Mouse (Mus musculus): ENCODE measurements at regions not wholly inside any gene's neighbourhood (a gene's known extent, or its start where the extent isn't known, plus 50 kb on each side); places are given as distances from the start of the nearest gene placed in this dataset.

DNA sequence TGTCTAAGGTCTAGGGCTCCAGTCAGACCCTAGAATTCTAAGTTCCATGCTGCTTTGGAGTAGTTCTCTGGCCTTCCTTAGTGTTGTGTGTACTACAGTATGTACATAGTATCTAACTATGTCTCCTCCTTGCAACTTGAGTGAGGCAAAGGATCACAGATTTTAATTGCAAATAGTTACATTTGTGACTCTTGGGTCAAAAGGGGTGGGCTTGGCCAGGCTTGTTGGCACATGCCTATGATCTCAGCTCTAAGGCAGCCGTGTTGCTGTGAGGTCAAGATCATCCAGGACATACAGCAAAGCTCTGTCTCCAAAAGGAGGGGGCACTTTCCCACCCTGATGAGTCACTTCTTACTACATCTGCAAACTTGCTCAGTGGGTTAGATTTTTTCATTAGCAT is 89.8 kb upstream of the Cpm start:
- no peak for ATAC-seq (ENCODE audit: insufficient number of reproducible peaks, insufficient read depth, low FRiP score, low read depth)
- no peak overlapping the region for H3K4me3 ChIP-seq (ENCODE audit: control insufficient read depth in 1 of 2, insufficient read depth in 1 of 2, low read depth in 1 of 2, low read length in 2 of 2)
- H3K36me3 ChIP-seq (ENCODE audit: control insufficient read depth, insufficient read depth, low read length): no peaks in the 10 kb centered on the region
- H3K9me3 ChIP-seq (ENCODE audit: control insufficient read depth, low read length): no peaks in the 10 kb centered on the region; the same call in 1 of the 2 replicates
- no peaks in the 10 kb centered on the region for H3K4me1 ChIP-seq (ENCODE audit: control insufficient read depth in 2 of 2, insufficient read depth in 2 of 2, low read length in 2 of 2)
- H3K4me2 ChIP-seq (ENCODE audit: low read length): no peak overlapping the region
- no peak overlapping the region for H3K9ac ChIP-seq (ENCODE audit: low read length)
- H3K27me3 ChIP-seq (ENCODE audit: control insufficient read depth, insufficient read depth, low read length): no peaks in the 10 kb centered on the region
- 40% methylated on average over 1 of the region's 1 CpGs for WGBS
- no peak overlapping the region for H3K27ac ChIP-seq (replicated peaks in 1 of 2; ENCODE audit: control insufficient read depth in 1 of 2, insufficient read depth in 1 of 2, low read depth in 2 of 2, low read length in 2 of 2)

DNA sequence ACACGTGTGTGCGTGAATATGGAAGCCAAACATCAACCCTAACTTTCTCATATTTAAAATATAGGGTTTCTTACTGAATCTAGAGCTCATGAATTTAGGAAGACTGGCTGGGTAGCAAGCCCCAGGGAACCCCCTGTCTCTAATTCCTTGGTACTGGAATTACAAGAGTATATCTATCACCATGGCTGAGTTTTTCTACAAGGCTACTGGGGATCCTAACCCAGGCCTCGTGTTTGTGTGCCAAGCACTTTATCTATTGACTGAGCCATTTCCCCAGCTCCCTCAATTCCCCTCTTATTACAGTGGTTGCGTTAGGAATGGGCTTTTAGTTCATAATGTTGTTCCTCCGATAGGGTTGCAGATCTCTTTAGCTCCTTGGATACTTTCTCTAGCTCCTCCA is 90.6 kb upstream of the Cpm start:
- Histone ChIP-seq H3K27ac (replicated peaks in 1 of 2; ENCODE audit: control insufficient read depth in 1 of 2, insufficient read depth in 1 of 2, low read depth in 2 of 2, low read length in 2 of 2) (no peak overlapping the region), H3K4me3 (ENCODE audit: control insufficient read depth in 1 of 2, insufficient read depth in 1 of 2, low read depth in 1 of 2, low read length in 2 of 2) (no peak overlapping the region), H3K9ac (ENCODE audit: low read length) (no peak overlapping the region), H3K27me3 (ENCODE audit: control insufficient read depth, insufficient read depth, low read length) (no peaks in the 10 kb centered on the region), H3K9me3 (ENCODE audit: control insufficient read depth, low read length) (no peaks in the 10 kb centered on the region; the same call in 1 of the 2 replicates), H3K36me3 (ENCODE audit: control insufficient read depth, insufficient read depth, low read length) (no peaks in the 10 kb centered on the region), H3K4me1 (ENCODE audit: control insufficient read depth in 2 of 2, insufficient read depth in 2 of 2, low read length in 2 of 2) (no peaks in the 10 kb centered on the region), H3K4me2 (ENCODE audit: low read length) (no peak overlapping the region)
- WGBS: 88% methylated on average over 5 of the region's 5 CpGs
- ATAC-seq (ENCODE audit: insufficient number of reproducible peaks, insufficient read depth, low FRiP score, low read depth): no peak

DNA sequence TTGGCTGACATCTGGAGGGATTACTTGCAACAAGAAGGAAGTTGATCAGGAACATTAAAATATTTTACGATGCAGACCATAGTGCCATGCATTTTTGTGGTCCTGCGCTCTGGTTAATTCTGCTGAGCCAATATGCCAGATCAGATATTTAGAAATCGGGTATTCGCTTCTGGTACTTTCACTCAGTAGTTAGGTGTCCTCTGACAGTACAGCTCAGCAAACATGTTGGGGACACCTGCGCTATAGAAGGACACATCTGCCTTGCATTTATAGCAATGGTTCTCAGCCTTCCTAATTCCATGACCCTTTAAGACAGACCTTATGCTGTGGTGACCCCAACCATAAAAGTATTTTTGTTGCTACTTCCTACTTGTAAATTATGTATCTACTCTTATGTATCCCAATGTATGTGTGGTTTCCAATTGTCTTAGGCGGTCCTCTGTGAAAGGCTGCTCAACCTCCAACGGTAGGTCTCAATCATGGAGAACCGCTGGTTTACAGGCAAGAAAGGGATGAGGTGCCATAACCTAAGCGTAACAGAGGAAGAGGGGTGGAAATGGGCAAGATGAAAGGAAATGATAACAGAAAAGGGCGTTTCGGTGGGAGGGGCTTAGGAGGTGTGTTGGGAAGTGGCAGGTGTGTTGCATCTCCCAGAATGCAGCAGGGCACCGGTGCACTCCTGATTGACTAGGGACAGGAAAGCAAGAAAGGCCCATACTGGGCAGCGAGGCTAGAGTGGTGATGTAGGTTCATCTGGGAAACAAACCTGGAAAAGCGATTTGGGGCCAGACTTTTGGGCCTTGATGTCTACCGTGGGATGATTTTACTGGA is 92.3 kb upstream of the Cpm start:
- ATAC-seq (ENCODE audit: insufficient number of reproducible peaks, insufficient read depth, low FRiP score, low read depth): no peak

DNA sequence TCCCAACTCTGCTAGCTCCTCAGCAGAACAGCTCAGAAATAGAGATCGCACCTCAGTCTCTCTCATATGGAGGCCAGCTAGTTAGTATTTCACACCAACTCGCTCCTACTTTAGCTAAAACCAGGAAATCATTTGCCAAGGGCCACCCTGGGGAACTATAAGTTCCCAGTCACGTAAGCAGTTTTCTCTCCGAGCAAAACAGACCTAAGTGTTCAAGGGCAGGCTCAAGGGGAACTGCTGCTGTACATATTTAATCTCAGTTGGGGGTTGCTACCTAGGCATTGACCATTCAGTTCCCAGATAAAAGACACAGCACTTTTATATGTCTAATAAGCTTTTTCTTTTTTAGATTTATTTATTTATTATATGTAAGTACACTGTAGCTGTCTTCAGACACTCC is 93.5 kb upstream of the Cpm start:
- 81% methylated on average over 4 of the region's 4 CpGs for WGBS
- no peak overlapping the region for H3K4me2 ChIP-seq (ENCODE audit: low read length)
- H3K27ac ChIP-seq (replicated peaks in 1 of 2; ENCODE audit: control insufficient read depth in 1 of 2, insufficient read depth in 1 of 2, low read depth in 2 of 2, low read length in 2 of 2): no peak overlapping the region
- ATAC-seq (ENCODE audit: insufficient number of reproducible peaks, insufficient read depth, low FRiP score, low read depth): no peak
- H3K4me1 ChIP-seq (ENCODE audit: control insufficient read depth in 2 of 2, insufficient read depth in 2 of 2, low read length in 2 of 2): no peaks in the 10 kb centered on the region
- H3K27me3 ChIP-seq (ENCODE audit: control insufficient read depth, insufficient read depth, low read length): no peaks in the 10 kb centered on the region
- H3K4me3 ChIP-seq (ENCODE audit: control insufficient read depth in 1 of 2, insufficient read depth in 1 of 2, low read depth in 1 of 2, low read length in 2 of 2): no peak overlapping the region
- no peaks in the 10 kb centered on the region; the same call in 1 of the 2 replicates for H3K9me3 ChIP-seq (ENCODE audit: control insufficient read depth, low read length)
- no peak overlapping the region for H3K9ac ChIP-seq (ENCODE audit: low read length)
- no peaks in the 10 kb centered on the region for H3K36me3 ChIP-seq (ENCODE audit: control insufficient read depth, insufficient read depth, low read length)

More for the DNA sequence above, 92.3 kb upstream of the Cpm start:
- Histone ChIP-seq H3K4me3 (ENCODE audit: control insufficient read depth in 1 of 2, insufficient read depth in 1 of 2, low read depth in 1 of 2, low read length in 2 of 2) (no peak overlapping the region), H3K9ac (ENCODE audit: low read length) (no peak overlapping the region), H3K9me3 (ENCODE audit: control insufficient read depth, low read length) (no peaks in the 10 kb centered on the region; the same call in 1 of the 2 replicates), H3K4me2 (ENCODE audit: low read length) (no peak overlapping the region), H3K36me3 (ENCODE audit: control insufficient read depth, insufficient read depth, low read length) (no peaks in the 10 kb centered on the region), H3K27ac (replicated peaks in 1 of 2; ENCODE audit: control insufficient read depth in 1 of 2, insufficient read depth in 1 of 2, low read depth in 2 of 2, low read length in 2 of 2) (no peak overlapping the region), H3K4me1 (ENCODE audit: control insufficient read depth in 2 of 2, insufficient read depth in 2 of 2, low read length in 2 of 2) (no peaks in the 10 kb centered on the region), H3K27me3 (ENCODE audit: control insufficient read depth, insufficient read depth, low read length) (no peaks in the 10 kb centered on the region)
- 92% methylated on average over 15 of the region's 15 CpGs for WGBS

DNA sequence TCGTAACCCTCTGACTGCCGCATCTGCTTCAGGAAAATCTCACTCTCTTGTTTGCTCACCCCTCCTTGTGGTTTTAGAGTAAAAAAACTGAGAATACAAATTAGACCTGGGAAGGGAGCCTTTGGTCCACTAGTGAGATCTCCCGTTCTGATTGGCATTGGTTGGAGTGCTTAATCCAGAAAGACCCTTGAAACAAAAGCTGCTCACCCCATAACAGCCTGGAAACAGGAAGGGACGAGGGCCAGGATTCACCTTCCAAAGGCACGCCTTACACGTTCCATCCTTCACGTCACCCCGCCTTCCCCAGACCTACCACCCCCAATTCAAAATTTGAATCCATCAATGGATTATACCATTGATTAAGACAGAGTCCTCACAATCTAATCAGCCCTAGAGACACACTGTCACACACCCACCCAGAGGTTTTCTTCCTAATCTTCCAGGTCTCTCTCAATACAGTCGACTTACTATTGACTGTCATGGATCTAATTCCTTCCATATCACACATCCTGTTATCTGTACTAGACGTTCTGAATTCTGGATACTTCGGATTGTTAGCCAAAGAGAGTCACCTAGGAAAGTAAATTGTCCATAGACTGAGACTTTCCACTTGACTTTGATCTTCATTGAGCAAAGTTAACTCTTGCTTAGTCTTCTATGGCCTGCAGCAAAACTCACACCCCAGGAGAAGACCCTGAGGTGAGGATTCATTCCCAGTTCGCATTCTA is 94.1 kb upstream of the Cpm start:
- no peak overlapping the region for H3K9ac ChIP-seq (ENCODE audit: low read length)
- H3K4me3 ChIP-seq (ENCODE audit: control insufficient read depth in 1 of 2, insufficient read depth in 1 of 2, low read depth in 1 of 2, low read length in 2 of 2): no peak overlapping the region
- H3K36me3 ChIP-seq (ENCODE audit: control insufficient read depth, insufficient read depth, low read length): no peaks in the 10 kb centered on the region
- no peak for ATAC-seq (ENCODE audit: insufficient number of reproducible peaks, insufficient read depth, low FRiP score, low read depth)
- 79% methylated on average over 12 of the region's 12 CpGs for WGBS
- H3K27me3 ChIP-seq (ENCODE audit: control insufficient read depth, insufficient read depth, low read length): no peaks in the 10 kb centered on the region
- H3K4me1 ChIP-seq (ENCODE audit: control insufficient read depth in 2 of 2, insufficient read depth in 2 of 2, low read length in 2 of 2): no peaks in the 10 kb centered on the region
- no peak overlapping the region for H3K27ac ChIP-seq (replicated peaks in 1 of 2; ENCODE audit: control insufficient read depth in 1 of 2, insufficient read depth in 1 of 2, low read depth in 2 of 2, low read length in 2 of 2)
- H3K4me2 ChIP-seq (ENCODE audit: low read length): no peak overlapping the region
- no peaks in the 10 kb centered on the region; the same call in 1 of the 2 replicates for H3K9me3 ChIP-seq (ENCODE audit: control insufficient read depth, low read length)

DNA sequence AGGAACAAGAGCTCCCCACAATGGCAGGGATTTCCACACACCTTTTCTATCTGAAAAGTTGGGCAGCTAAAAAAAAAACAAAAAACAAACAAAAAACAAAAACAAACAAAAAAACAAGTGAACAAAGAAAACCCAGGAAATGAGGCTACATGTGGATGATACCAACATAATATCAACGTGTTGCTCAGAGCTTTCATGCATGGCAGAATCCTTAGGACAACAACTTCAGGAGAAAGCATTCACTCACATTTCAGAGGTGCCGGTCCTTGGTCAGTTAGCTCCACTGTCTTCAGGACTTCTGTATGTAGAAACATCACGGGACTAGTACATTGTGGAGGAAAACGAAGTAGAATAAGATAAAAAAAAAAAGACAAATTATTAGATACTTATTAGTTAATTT is 94.8 kb upstream of the Cpm start:
- no peak overlapping the region for H3K4me3 ChIP-seq (ENCODE audit: control insufficient read depth in 1 of 2, insufficient read depth in 1 of 2, low read depth in 1 of 2, low read length in 2 of 2)
- no peaks in the 10 kb centered on the region for H3K36me3 ChIP-seq (ENCODE audit: control insufficient read depth, insufficient read depth, low read length)
- no peak overlapping the region for H3K4me2 ChIP-seq (ENCODE audit: low read length)
- no peaks in the 10 kb centered on the region; the same call in 1 of the 2 replicates for H3K9me3 ChIP-seq (ENCODE audit: control insufficient read depth, low read length)
- WGBS: 83% methylated on average over 4 of the region's 4 CpGs
- H3K27ac ChIP-seq (replicated peaks in 1 of 2; ENCODE audit: control insufficient read depth in 1 of 2, insufficient read depth in 1 of 2, low read depth in 2 of 2, low read length in 2 of 2): no peak overlapping the region
- no peak overlapping the region for H3K9ac ChIP-seq (ENCODE audit: low read length)
- no peaks in the 10 kb centered on the region for H3K27me3 ChIP-seq (ENCODE audit: control insufficient read depth, insufficient read depth, low read length)
- no peak for ATAC-seq (ENCODE audit: insufficient number of reproducible peaks, insufficient read depth, low FRiP score, low read depth)
- H3K4me1 ChIP-seq (ENCODE audit: control insufficient read depth in 2 of 2, insufficient read depth in 2 of 2, low read length in 2 of 2): no peaks in the 10 kb centered on the region

DNA sequence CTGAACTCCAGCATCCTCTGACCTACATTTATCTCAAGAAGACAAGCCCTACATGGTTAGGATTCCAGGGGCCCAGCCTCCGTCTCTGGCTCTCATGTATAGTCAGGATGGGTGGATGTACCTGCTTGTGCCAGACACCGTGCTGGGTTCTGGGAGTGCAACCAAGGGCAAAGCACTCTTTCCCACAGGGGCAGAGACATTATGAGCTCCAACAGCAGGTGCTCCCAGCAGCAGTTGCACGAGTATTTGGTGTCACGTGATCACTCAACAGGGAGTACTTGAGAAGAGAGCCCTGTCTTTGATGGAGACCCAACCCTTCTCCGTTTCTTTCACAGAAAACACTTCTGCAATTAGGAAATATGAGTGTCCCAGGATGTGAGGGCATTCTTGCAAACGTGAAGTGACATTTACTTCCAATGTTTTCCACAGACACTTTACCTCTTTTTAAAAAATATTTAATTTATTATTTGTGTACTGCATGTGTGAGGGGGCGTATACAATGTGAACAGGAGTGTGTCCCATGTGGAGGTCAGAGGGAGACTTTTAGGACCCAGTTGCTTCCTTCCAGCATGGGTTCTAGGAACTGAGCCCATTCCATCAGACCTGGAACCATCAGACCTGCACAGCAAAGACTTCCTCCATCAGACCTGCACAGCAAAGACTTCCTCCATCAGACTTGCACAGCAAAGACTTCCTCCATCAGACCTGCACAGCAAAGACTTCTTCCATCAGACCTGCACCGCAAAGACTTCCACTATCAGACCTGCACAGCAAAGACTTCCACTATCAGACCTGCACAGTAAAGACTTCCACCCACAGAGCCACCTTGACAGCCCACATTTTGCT is 95.5 kb upstream of the Cpm start:
- ATAC-seq (ENCODE audit: insufficient number of reproducible peaks, insufficient read depth, low FRiP score, low read depth): no peak
- no peaks in the 10 kb centered on the region for H3K36me3 ChIP-seq (ENCODE audit: control insufficient read depth, insufficient read depth, low read length)
- no peaks in the 10 kb centered on the region for H3K4me1 ChIP-seq (ENCODE audit: control insufficient read depth in 2 of 2, insufficient read depth in 2 of 2, low read length in 2 of 2)
- H3K9me3 ChIP-seq (ENCODE audit: control insufficient read depth, low read length): no peaks in the 10 kb centered on the region; the same call in 1 of the 2 replicates
- H3K4me3 ChIP-seq (ENCODE audit: control insufficient read depth in 1 of 2, insufficient read depth in 1 of 2, low read depth in 1 of 2, low read length in 2 of 2): no peak overlapping the region
- no peak overlapping the region for H3K9ac ChIP-seq (ENCODE audit: low read length)
- no peak overlapping the region for H3K27ac ChIP-seq (replicated peaks in 1 of 2; ENCODE audit: control insufficient read depth in 1 of 2, insufficient read depth in 1 of 2, low read depth in 2 of 2, low read length in 2 of 2)
- H3K27me3 ChIP-seq (ENCODE audit: control insufficient read depth, insufficient read depth, low read length): no peaks in the 10 kb centered on the region
- WGBS: 79% methylated on average over 8 of the region's 8 CpGs
- no peak overlapping the region for H3K4me2 ChIP-seq (ENCODE audit: low read length)
